Mouse (Mus musculus): ENCODE measurements around the gene Tbx10.
"Not testable (repeated sequence)": the region's sequence is repeated elsewhere in the genome, so short reads cannot be mapped to it uniquely, and the experiment has no call there.

Tbx10 gene

GRCm38 (mm10) chr19:3992416-3992815 is at the start of gene Tbx10:
TSS of gene Tbx10 (plus strand) at chr19:3992752.
- in situ Hi-C loops (cut with MboI), result no loop called here

DNA sequence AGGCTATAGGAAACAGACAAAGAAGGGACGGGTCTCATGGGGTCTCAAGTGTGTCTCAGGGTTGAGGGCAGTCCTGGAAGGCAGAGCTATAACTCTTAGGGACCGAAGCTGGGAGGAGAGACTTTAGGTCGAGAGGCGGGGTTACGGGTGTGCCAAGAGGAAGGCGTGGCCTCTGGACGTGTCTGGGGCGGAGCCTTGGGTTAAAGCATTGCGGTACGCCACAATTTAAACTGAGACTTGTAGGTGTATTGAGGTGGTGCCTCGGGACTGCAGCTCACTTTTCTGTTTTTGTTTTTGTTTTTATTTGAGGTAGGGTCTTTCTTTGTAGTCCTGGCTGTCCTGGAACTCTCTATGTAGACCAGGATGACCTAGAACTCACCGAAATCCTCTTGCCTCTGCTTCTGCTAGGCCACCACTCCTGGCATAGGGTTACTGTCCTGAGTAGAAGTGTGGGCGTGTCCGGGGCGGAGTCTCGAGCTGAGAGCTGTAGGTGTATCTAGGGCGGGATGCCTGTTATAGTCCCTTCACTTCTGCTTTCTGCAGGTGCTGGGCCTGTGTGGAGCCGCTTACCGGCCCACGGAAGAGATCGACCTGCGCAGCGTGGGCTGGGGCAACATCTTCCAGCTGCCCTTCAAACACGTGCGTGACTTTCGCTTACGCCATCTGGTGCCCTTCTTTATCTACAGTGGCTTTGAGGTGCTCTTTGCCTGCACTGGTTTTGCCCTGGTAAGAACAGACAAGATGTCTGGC is 49.4 kb upstream of the Tbx10 start:
- in situ Hi-C loops (cut with MboI), result loop anchor here (5.0 kb wide), 1 partner anchor 46 kb away; no protein-coding TSS in a partner anchor

GRCm38 (mm10) chr19:3945872-3946564 is 46.5 kb upstream of the Tbx10 start:
- in situ Hi-C loops (cut with MboI), result no loop called here

DNA sequence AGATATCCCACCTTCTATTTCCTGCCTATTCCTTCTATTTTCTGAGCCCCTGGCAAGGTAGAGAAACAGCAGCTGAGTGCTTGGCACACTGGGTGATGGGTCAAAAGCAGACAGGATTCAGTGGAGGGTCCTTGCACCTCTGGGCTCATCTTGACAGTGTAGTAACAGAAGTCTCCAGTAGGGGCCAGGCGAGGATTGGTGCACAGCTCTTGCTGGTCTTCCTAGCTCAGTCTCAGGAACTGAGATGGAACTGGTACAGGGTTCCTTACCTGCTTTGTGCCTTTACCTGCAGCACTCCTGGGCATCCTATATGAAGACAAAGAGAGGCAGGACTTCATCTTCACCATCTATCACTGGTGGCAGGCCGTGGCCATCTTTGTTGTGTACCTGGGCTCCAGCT is 45.8 kb upstream of the Tbx10 start:
- in situ Hi-C loops (cut with MboI), result no loop called here

DNA sequence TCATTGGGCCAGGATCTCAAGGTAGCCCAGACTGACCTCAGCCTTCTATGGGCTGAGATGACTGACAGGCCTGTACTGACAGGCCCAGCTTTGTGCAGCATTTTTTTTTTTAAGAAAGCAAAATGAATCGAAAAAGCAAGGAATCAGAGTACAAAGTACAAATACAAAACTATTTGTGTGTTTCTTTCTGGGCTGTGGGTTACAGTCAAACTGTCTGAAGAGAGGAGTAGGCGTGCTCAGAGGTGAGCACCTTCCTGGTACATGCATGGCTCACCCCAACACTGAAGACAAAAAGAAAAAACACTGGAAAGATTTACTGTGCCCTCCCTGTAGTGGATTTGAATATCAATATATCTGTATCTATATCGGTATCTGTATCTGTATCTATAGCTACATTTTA is 44.7 kb upstream of the Tbx10 start:
- in situ Hi-C loops (cut with MboI), result no loop called here

DNA sequence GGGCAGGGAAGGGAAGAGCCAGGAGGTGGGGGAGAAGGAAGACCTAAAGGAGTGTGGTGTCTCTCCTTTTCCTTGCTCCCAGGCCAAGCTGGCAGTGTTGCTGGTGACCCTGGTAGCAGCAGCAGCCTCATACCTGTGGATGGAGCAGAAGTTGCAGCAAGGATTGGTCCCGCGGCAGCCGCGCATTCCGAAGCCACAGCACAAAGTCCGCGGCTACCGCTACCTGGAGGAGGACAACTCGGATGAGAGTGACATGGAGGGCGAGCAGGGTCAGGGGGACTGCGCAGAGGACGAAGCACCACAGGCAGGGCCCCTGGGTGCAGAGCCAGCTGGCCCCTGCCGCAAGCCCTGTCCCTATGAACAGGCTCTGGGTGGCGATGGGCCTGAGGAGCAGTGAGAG is 44.0 kb upstream of the Tbx10 start:
- in situ Hi-C loops (cut with MboI), result no loop called here

GRCm38 (mm10) chr19:3950331-3950730 is 42.2 kb upstream of the Tbx10 start:
- in situ Hi-C loops (cut with MboI), result no loop called here

DNA sequence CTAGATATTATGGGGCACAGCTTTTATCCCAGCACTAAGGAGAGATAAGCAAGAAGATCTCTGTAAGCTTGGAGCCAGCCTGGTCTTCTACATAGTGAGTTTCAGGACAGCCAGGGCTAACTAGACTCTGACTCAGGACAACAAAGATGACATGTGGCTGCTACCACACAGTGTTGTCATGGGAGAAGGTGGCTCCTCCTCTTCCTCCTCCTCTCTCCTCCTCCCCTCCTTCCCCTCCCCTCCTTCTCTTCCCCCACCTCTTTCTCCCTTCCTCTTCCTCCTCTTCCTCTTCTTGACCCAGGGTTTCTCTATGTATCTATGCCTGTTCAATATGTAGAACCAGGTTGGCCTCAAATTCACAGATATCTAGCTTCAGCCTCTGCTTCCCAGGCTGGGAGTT is 41.1 kb upstream of the Tbx10 start:
- in situ Hi-C loops (cut with MboI), result no loop called here

- in situ Hi-C loops (cut with MboI), result no loop called here
These were observed 40.5 kb upstream of the Tbx10 start for GRCm38 (mm10) chr19:3952099-3952498.

DNA sequence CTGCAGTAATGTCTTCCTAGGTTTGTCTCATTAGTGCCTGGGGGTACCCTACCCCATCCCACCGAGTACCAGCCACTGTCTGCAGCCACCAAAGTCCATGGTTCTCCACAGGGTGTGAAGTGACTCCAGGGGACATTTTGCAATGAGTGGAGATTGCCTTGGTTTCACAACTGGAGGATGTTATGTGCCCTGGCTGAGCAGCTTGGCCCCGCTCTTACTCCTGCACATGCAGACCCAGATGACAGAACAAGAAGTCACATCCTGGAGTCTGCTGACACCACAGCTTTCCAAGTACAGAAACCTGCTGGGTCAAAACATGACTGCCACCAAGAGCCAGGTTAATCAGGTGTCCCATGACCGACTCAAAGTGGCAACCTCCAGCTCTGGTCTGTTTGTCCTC is 37.5 kb upstream of the Tbx10 start:
- in situ Hi-C loops (cut with MboI), result no loop called here

GRCm38 (mm10) chr19:3955804-3956203 is 36.7 kb upstream of the Tbx10 start:
- in situ Hi-C loops (cut with MboI), result no loop called here

DNA sequence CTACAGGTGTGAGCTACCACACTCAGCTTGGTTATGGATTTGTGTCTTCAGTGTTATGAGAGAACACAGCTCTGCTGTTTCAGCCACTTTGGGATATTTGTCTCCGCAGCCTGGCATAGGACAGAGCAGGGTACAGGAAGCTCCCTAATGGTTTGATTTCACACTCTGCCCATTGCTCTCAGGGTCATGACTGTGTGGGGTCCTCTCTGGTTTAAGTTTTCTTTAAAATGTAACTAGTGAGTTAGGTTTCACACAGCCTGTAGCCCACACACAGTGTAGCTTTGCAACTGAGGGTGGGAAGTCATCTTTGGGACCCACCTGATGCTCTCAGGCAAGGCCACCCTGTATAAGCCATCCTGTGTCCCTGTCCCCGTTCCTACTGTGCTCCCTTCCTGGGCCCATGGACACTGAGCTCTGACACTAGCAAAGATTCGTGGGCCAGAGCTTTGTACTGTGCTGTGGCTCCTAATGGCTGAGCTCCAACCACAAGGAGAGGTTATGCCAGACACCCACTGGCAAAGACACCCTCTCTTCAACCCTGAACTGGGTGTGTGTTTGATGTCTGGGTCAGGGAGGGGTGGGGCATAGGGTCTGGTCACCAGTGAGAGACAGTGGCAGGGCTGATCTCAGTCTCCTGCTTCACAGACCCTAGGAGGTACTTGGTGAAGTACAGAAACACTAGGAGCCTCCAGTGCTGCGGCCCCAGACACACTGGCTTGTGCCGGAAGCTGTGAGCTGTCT is 35.1 kb upstream of the Tbx10 start:
- in situ Hi-C loops (cut with MboI), result not testable (repeated sequence)

GRCm38 (mm10) chr19:3958470-3958869 is 34.1 kb upstream of the Tbx10 start, which contains the start of gene Aldh3b3:
TSS of gene Aldh3b3 (plus strand) at chr19:3958645.
- in situ Hi-C loops (cut with MboI), result no loop called here

DNA sequence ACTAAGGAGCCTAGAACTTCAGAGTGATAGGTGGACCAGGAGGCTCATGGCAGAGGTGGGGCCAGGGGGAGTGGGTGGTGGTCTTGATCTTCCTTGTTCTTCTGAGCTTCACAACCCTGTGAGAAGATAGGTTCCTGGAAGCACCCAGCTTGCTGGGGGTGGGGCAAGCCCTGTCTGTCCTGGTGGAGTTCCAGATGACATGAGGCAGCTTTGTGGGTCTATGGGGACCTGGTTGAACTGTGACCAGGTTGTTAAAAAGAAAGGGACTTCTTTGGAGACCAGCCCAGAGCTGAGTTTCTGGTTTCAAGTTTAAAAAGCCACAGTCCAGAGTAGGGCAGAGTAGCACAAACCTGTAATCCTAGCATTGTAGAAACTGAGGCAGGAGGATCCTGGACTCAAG is 33.5 kb upstream of the Tbx10 start:
- in situ Hi-C loops (cut with MboI), result no loop called here

GRCm38 (mm10) chr19:3960211-3960610 is 32.3 kb upstream of the Tbx10 start:
- in situ Hi-C loops (cut with MboI), result no loop called here

- in situ Hi-C loops (cut with MboI), result not testable (repeated sequence)
These were observed 30.7 kb upstream of the Tbx10 start for GRCm38 (mm10) chr19:3961805-3962204.

GRCm38 (mm10) chr19:3962469-3962868 is 30.1 kb upstream of the Tbx10 start:
- in situ Hi-C loops (cut with MboI), result no loop called here

DNA sequence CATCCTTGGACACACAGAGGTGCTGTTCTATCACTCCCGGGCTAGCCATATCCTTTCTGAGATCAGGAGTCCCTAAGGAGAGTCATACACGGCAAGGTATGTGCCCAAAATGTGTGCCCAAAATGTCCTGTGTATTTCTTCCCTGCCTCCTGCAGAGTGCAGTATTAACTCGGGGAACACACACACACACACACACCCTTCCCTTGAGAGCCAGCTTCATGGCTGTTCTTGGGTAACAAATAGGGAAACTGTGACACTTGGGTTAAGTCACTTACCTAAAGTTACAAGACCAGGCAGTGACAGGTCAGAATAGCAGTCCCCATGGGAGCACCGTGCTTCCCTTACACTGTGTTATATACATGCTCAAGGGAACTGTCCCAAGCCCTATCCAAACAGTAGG is 28.5 kb upstream of the Tbx10 start:
- in situ Hi-C loops (cut with MboI), result no loop called here

GRCm38 (mm10) chr19:3966330-3967075 is 26.0 kb upstream of the Tbx10 start:
- in situ Hi-C loops (cut with MboI), result no loop called here

- in situ Hi-C loops (cut with MboI), result no loop called here
These were observed 25.3 kb upstream of the Tbx10 start for GRCm38 (mm10) chr19:3967258-3967657.

DNA sequence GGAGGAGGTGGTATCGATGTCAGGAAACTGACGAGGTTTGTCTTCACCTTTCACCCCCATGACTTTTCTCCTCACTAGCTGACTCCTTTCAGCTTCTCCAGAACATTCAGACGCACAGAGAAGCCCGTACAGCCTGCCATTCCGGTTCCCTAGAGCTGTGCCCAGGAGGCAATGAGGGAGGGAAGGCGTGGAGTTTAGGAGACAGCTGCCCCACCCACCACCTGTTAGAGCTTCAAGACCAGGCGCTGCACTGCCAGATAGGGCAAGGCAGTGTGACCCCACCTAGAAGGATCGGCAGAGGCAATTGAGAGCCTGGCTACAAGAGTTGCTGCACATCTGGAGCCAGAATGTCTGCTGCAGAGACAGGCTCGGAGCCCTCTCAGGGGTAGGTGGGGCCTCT is 20.3 kb upstream of the Tbx10 start, which contains the start of gene Aldh3b2:
Gene Aldh3b2 (plus strand): TSS at position 100 of the 400 bp plus-strand sequence.
- in situ Hi-C loops (cut with MboI), result no loop called here

DNA sequence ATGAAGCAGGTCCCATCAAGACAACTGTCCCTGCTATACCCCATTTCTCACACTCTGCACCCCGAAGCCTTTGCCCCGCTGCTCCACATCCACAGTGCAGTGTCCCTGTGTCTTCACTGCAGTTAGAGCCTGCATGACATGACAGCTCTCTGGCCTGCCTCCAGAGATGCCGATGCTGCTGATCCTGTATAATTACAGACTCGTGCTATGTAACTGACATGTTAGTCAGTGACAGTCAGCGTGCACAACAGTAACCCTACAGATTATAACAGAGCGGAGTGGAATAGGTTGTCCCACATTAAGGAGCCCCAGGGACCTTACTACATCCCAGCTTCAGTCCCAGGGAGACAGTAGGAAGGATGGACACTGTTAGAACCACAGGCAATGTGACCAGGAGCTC is 17.9 kb upstream of the Tbx10 start:
- in situ Hi-C loops (cut with MboI), result not testable (repeated sequence)

All from mature B cell (primary cell).